8 mouse cellular contexts compared by ENCODE assay signal in the genomic region with DNA sequence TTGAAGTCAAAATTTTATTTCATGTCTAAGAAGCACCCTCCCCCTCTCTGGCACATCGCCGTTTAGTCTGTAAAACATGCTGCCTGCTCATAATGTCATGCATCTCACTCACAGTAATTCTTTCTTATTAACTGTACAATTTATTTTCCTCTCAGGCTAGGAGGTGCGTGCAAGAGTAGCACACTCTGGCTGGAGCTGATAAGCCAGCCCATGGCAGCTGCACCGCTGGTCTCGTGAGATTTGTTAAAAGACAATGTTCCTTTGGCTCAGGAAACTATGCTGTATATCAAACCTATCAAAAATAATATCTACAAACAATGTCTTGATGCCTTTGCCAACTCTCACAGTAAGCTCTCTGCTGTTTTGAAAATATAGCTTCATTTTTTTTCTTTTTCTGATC.
A peak's percentile ranks its signal among the peaks of the same experiment; 100 is the strongest.
DNase-seq lines count a peak whose midpoint lies in the region; ATAC-seq lines count a peak whose summit lies in the region.
"Had no signal": no experiment of that assay in that cellular context is flagged by ENCODE, and none has a peak within 500 bp of the region (broad histone marks: within the 10 kb centered on the region; RNA-seq: fewer than 3 reads in every experiment).

No protein-coding gene starts in this region.

- no peaks in the 10 kb centered on the region for H3K4me1 ChIP-seq in lung, embryonic 15.5 days
- H3K4me1 ChIP-seq in forebrain, embryonic 14.5 days (ENCODE audit: control insufficient read depth, insufficient read depth, low read length) = no peaks in the 10 kb centered on the region
- H3K4me1 ChIP-seq in liver, embryonic 15.5 days (replicated peaks) = peaks cover 15% of the 10 kb centered on the region
- H3K4me1 ChIP-seq: embryonic facial prominence, embryonic 12.5 days had no signal

- 41% methylated on average over 5 of the region's 5 CpGs for WGBS in lung, embryonic 15.5 days
- WGBS in forebrain, embryonic 14.5 days = 76% methylated on average over 5 of the region's 5 CpGs
- 11% methylated on average over 5 of the region's 5 CpGs for WGBS in liver, embryonic 15.5 days (ENCODE audit: insufficient replicate concordance)

- no peak overlapping the region for H3K9ac ChIP-seq in lung, embryonic 15.5 days
- H3K9ac ChIP-seq in forebrain, embryonic 14.5 days (ENCODE audit: low read length) = no peak overlapping the region
- no peak overlapping the region for H3K9ac ChIP-seq in liver, embryonic 15.5 days
- H3K9ac ChIP-seq: embryonic facial prominence, embryonic 12.5 days had no signal

- no peaks in the 10 kb centered on the region for H3K36me3 ChIP-seq in lung, embryonic 15.5 days
- no peaks in the 10 kb centered on the region for H3K36me3 ChIP-seq in forebrain, embryonic 14.5 days (ENCODE audit: control insufficient read depth, insufficient read depth, low read length)
- H3K36me3 ChIP-seq in liver, embryonic 15.5 days (replicated peaks) = no peaks in the 10 kb centered on the region
- H3K36me3 ChIP-seq: embryonic facial prominence, embryonic 12.5 days had no signal

- H3K27me3 ChIP-seq in lung, embryonic 15.5 days = no peaks in the 10 kb centered on the region
- H3K27me3 ChIP-seq in forebrain, embryonic 14.5 days (replicated peaks; ENCODE audit: control insufficient read depth, insufficient read depth, low read length) = no peaks in the 10 kb centered on the region
- H3K27me3 ChIP-seq in liver, embryonic 15.5 days = no peaks in the 10 kb centered on the region
- H3K27me3 ChIP-seq: embryonic facial prominence, embryonic 12.5 days had no signal

- ATAC-seq in lung, embryonic 15.5 days (ENCODE audit: borderline replicate concordance, extremely low read depth, low FRiP score, low TSS enrichment) = peak; percentile 55; the same call in 1 of the 2 replicates
- no peak for ATAC-seq in forebrain, embryonic 14.5 days
- peak; percentile 99 for ATAC-seq in liver, embryonic 15.5 days (ENCODE audit: insufficient read depth)

- no peak overlapping the region for H3K4me3 ChIP-seq in lung, embryonic 15.5 days
- H3K4me3 ChIP-seq in forebrain, embryonic 14.5 days (ENCODE audit: low read depth, low read length) = no peak overlapping the region
- no peak overlapping the region for H3K4me3 ChIP-seq in liver, embryonic 15.5 days (replicated peaks)
- H3K4me3 ChIP-seq: embryonic facial prominence, embryonic 12.5 days had no signal

- H3K4me2 ChIP-seq in lung, embryonic 15.5 days = no peak overlapping the region
- no peak overlapping the region for H3K4me2 ChIP-seq in forebrain, embryonic 14.5 days (ENCODE audit: low read length)
- peak overlapping the region; percentile 57 for H3K4me2 ChIP-seq in liver, embryonic 15.5 days
- H3K4me2 ChIP-seq: embryonic facial prominence, embryonic 12.5 days had no signal

- no peaks in the 10 kb centered on the region for H3K9me3 ChIP-seq in lung, embryonic 15.5 days
- no peaks in the 10 kb centered on the region for H3K9me3 ChIP-seq in forebrain, embryonic 14.5 days (replicated peaks; ENCODE audit: control insufficient read depth, low read length)
- no peaks in the 10 kb centered on the region for H3K9me3 ChIP-seq in liver, embryonic 15.5 days (replicated peaks)
- H3K9me3 ChIP-seq: embryonic facial prominence, embryonic 12.5 days had no signal

- no peak for DNase-seq in lung, postnatal 14 days
- DNase-seq in forebrain, embryonic 14.5 days (ENCODE audit: low spot score) = peak; percentile 8
- peak; percentile 8 to 41 for DNase-seq in spleen, postnatal 14 days (ENCODE audit: low spot score in 2 of 2)
- DNase-seq in ovary, adult 18-20 months (ENCODE audit: low spot score) = no peak
- no peak for DNase-seq in thymus, postnatal 14 days

- H3K27ac ChIP-seq in lung, embryonic 15.5 days = no peak overlapping the region
- H3K27ac ChIP-seq in forebrain, embryonic 14.5 days (ENCODE audit: low read depth, low read length) = no peak overlapping the region
- H3K27ac ChIP-seq in liver, embryonic 15.5 days (replicated peaks) = peak overlapping the region; percentile 88
- H3K27ac ChIP-seq: embryonic facial prominence, embryonic 12.5 days had no signal

Comparison
In these comparisons a context has a peak if more than half of its experiments do, and no peak if none do; other contexts are left out.
1. DNase-seq: peak in forebrain, embryonic 14.5 days (single experiment) and spleen, postnatal 14 days (2 of 2); none in lung, postnatal 14 days (single experiment), ovary, adult 18-20 months (single experiment) and thymus, postnatal 14 days (single experiment).